Comparison of ENCODE assay signal across 24 mouse cellular contexts in genomic region chr8:85533434-85533833, GRCm38 (mm10). TPM values are rescaled to one million over a fixed set of nuclear protein-coding genes. Genes with fewer than 3 reads are reported as not detected.
A peak's percentile ranks its signal among the peaks of the same experiment; 100 is the strongest.
DNase-seq lines count a peak whose midpoint lies in the region; ATAC-seq and TF ChIP-seq lines count a peak whose summit lies in the region.
"Had no signal": no experiment of that assay in that cellular context is flagged by ENCODE, and none has a peak within 500 bp of the region (broad histone marks: within the 10 kb centered on the region; RNA-seq: fewer than 3 reads in every experiment).

No protein-coding gene starts in this region.

- no peak overlapping the region for H3K9ac ChIP-seq in embryonic facial prominence, embryonic 15.5 days
- no peak overlapping the region for H3K9ac ChIP-seq in liver, adult 2 months (ENCODE audit: low read depth, low read length)
- no peak overlapping the region for H3K9ac ChIP-seq in lung, postnatal 0 days (replicated peaks; ENCODE audit: low read depth)
- H3K9ac ChIP-seq in stomach, postnatal 0 days (ENCODE audit: low read length): no peak overlapping the region
- H3K9ac ChIP-seq: embryonic facial prominence, embryonic 13.5 days; heart, embryonic 12.5 days; hindbrain, embryonic 14.5 days had no signal

- TF ChIP-seq CTCF in liver, adult 2 months (IDR thresholded peaks at IDR 0.05; ENCODE audit: low read depth, low read length): no peak
- TF ChIP-seq CTCF in lung, postnatal 0 days (IDR thresholded peaks at IDR 0.05): no peak
- no peak for TF ChIP-seq CTCF in stomach, postnatal 0 days (IDR thresholded peaks at IDR 0.05; ENCODE audit: low read depth)

- H3K27ac ChIP-seq in embryonic facial prominence, embryonic 15.5 days (replicated peaks): peak overlapping the region; percentile 51; the same call in 1 of the 2 replicates
- H3K27ac ChIP-seq in embryonic facial prominence, embryonic 10.5 days (replicated peaks): no peak overlapping the region
- H3K27ac ChIP-seq in liver, adult 2 months (replicated peaks; ENCODE audit: insufficient read depth, low read depth, low read length): no peak overlapping the region
- H3K27ac ChIP-seq in lung, postnatal 0 days (ENCODE audit: low read length): 0 out of 2 replicates have a peak overlapping the region, but pooled peaks have one; percentile 43
- peak overlapping the region; percentile 70 for H3K27ac ChIP-seq in stomach, postnatal 0 days (replicated peaks)
- H3K27ac ChIP-seq: embryonic facial prominence, embryonic 13.5 days; forebrain, embryonic 10.5 days; heart, adult 2 months; hindbrain, embryonic 10.5 days; hindbrain, embryonic 14.5 days had no signal

- no peak for TF ChIP-seq EP300 in lung, postnatal 0 days (IDR thresholded peaks at IDR 0.05)
- no peak for TF ChIP-seq EP300 in stomach, postnatal 0 days (optimal IDR thresholded peaks at IDR 0.05)

- no peak for ATAC-seq in embryonic facial prominence, embryonic 15.5 days (ENCODE audit: insufficient number of reproducible peaks, low FRiP score, low TSS enrichment, low read depth)
- peak; percentile 50; the same call in 1 of the 2 replicates for ATAC-seq in lung, postnatal 0 days
- no peak for ATAC-seq in stomach, postnatal 0 days (ENCODE audit: low FRiP score, low TSS enrichment)
- ATAC-seq: activated CD4-positive, CD25-positive, alpha-beta regulatory T cell, adult 4 months; CD4-positive, CD25-positive, alpha-beta regulatory T cell, adult 4 months; forebrain, embryonic 14.5 days; Patski had no signal

- H3K79me2 ChIP-seq in liver, adult 2 months (ENCODE audit: control insufficient read depth, insufficient read depth, low read length): no peaks in the 10 kb centered on the region

- TF ChIP-seq POLR2A in liver, adult 2 months (IDR thresholded peaks at IDR 0.05; ENCODE audit: extremely low read depth, insufficient read depth, low read length): no peak

- no peaks in the 10 kb centered on the region for H3K27me3 ChIP-seq in embryonic facial prominence, embryonic 15.5 days
- no peaks in the 10 kb centered on the region for H3K27me3 ChIP-seq in embryonic facial prominence, embryonic 10.5 days (replicated peaks; ENCODE audit: low read depth, poor library complexity, severe bottlenecking)
- H3K27me3 ChIP-seq in liver, adult 2 months (ENCODE audit: control insufficient read depth, insufficient read depth, low read length): no peaks in the 10 kb centered on the region
- no peaks in the 10 kb centered on the region for H3K27me3 ChIP-seq in lung, postnatal 0 days (replicated peaks; ENCODE audit: insufficient read depth, low read length)
- H3K27me3 ChIP-seq in stomach, postnatal 0 days (ENCODE audit: control insufficient read depth, insufficient read depth, low read length): no peaks in the 10 kb centered on the region
- H3K27me3 ChIP-seq: embryonic facial prominence, embryonic 13.5 days; heart, embryonic 12.5 days; Patski had no signal

- 91% methylated on average over 2 of the region's 2 CpGs for WGBS in embryonic facial prominence, embryonic 15.5 days
- WGBS in embryonic facial prominence, embryonic 10.5 days: 92% methylated on average over 2 of the region's 2 CpGs
- WGBS in liver, adult 2 months: 20% methylated on average over 2 of the region's 2 CpGs
- WGBS in lung, postnatal 0 days: 51% methylated on average over 2 of the region's 2 CpGs
- WGBS in stomach, postnatal 0 days: 56% methylated on average over 2 of the region's 2 CpGs

- H3K4me3 ChIP-seq in embryonic facial prominence, embryonic 15.5 days (replicated peaks): no peak overlapping the region
- H3K4me3 ChIP-seq in embryonic facial prominence, embryonic 10.5 days: no peak overlapping the region
- no peak overlapping the region for H3K4me3 ChIP-seq in liver, adult 2 months (ENCODE audit: insufficient read depth, low read depth, low read length)
- H3K4me3 ChIP-seq in lung, postnatal 0 days (ENCODE audit: low read depth, low read length): no peak overlapping the region
- no peak overlapping the region for H3K4me3 ChIP-seq in stomach, postnatal 0 days (ENCODE audit: low read depth, low read length)
- H3K4me3 ChIP-seq: embryonic facial prominence, embryonic 13.5 days; erythroblast, embryonic 14.5 days; forebrain, embryonic 10.5 days; heart, adult 2 months; heart, embryonic 12.5 days; hindbrain, embryonic 10.5 days had no signal

- H3K4me1 ChIP-seq in embryonic facial prominence, embryonic 15.5 days: no peaks in the 10 kb centered on the region
- no peaks in the 10 kb centered on the region for H3K4me1 ChIP-seq in embryonic facial prominence, embryonic 10.5 days
- H3K4me1 ChIP-seq in liver, adult 2 months (ENCODE audit: control insufficient read depth, insufficient read depth, low read length): peaks cover 6% of the 10 kb centered on the region
- H3K4me1 ChIP-seq in lung, postnatal 0 days (ENCODE audit: insufficient read depth, low read depth, low read length): no peaks in the 10 kb centered on the region
- no peaks in the 10 kb centered on the region for H3K4me1 ChIP-seq in stomach, postnatal 0 days (replicated peaks; ENCODE audit: control insufficient read depth, insufficient read depth)
- H3K4me1 ChIP-seq: embryonic facial prominence, embryonic 13.5 days; forebrain, embryonic 10.5 days; heart, embryonic 12.5 days; hindbrain, embryonic 10.5 days had no signal

- no peaks in the 10 kb centered on the region for H3K9me3 ChIP-seq in embryonic facial prominence, embryonic 15.5 days (replicated peaks)
- H3K9me3 ChIP-seq in embryonic facial prominence, embryonic 10.5 days: no peaks in the 10 kb centered on the region
- H3K9me3 ChIP-seq in lung, postnatal 0 days (ENCODE audit: low read length): no peaks in the 10 kb centered on the region
- H3K9me3 ChIP-seq in stomach, postnatal 0 days (ENCODE audit: control insufficient read depth, low read length): no peaks in the 10 kb centered on the region
- H3K9me3 ChIP-seq: embryonic facial prominence, embryonic 13.5 days; forebrain, embryonic 10.5 days; hindbrain, embryonic 10.5 days had no signal

- no peak for DNase-seq in embryonic facial prominence, embryonic 10.5 days (ENCODE audit: low spot score)
- peak; percentile 63 for DNase-seq in liver, adult 2 months (ENCODE audit: extremely low read depth, low read depth, low spot score)
- no peak for DNase-seq in liver
- peak; percentile 53 for DNase-seq in lung, postnatal 0 days (ENCODE audit: low spot score)
- DNase-seq in lung, adult 18-20 months: no peak
- DNase-seq in stomach, postnatal 0 days (ENCODE audit: low spot score): no peak
- DNase-seq: adrenal gland, postnatal 14 days; B cell, adult 2 months; cerebellum, adult 11-12 months; cerebellum, adult 9-10 months; cerebellum, postnatal 25 days; gastrocnemius, postnatal 14 days; heart, adult 2 months had no signal

- no peak overlapping the region for H3K4me2 ChIP-seq in embryonic facial prominence, embryonic 15.5 days (replicated peaks)
- H3K4me2 ChIP-seq in lung, postnatal 0 days (replicated peaks; ENCODE audit: low read depth, low read length): no peak overlapping the region
- no peak overlapping the region for H3K4me2 ChIP-seq in stomach, postnatal 0 days (replicated peaks; ENCODE audit: low read depth)
- H3K4me2 ChIP-seq: embryonic facial prominence, embryonic 13.5 days; heart, embryonic 12.5 days; hindbrain, embryonic 14.5 days had no signal

- peaks cover 34% of the 10 kb centered on the region for H3K36me3 ChIP-seq in embryonic facial prominence, embryonic 15.5 days
- H3K36me3 ChIP-seq in embryonic facial prominence, embryonic 10.5 days (replicated peaks): peaks cover 69% of the 10 kb centered on the region
- peaks cover 30% of the 10 kb centered on the region for H3K36me3 ChIP-seq in liver, adult 2 months (ENCODE audit: control insufficient read depth, insufficient read depth, low read length)
- peaks cover 9% of the 10 kb centered on the region; the same call in 1 of the 2 replicates for H3K36me3 ChIP-seq in lung, postnatal 0 days (ENCODE audit: insufficient read depth, low read length)
- peaks cover 5% of the 10 kb centered on the region for H3K36me3 ChIP-seq in stomach, postnatal 0 days (ENCODE audit: control insufficient read depth, insufficient read depth, low read length)

RNA-seq across cellular contexts. Expression of gene Dnaja2, which starts 21.7 kb away (rescaled TPM):
- 136 and 146 TPM in 2 replicates for polyA plus RNA-seq in embryonic facial prominence, embryonic 15.5 days (2015; fragmentation: Nextera tagmentation; extraction: Ambion mirVana)
- 198 and 212 TPM in 2 replicates for polyA plus RNA-seq in embryonic facial prominence, embryonic 10.5 days (2016; fragmentation: Nextera tagmentation; extraction: Ambion mirVana)
- total RNA-seq in liver, adult 2 months (2014; rRNA removed): 53.1 and 65.8 TPM in 2 replicates
- 10.4 and 15.3 TPM in 2 replicates for polyA plus RNA-seq in liver, adult 2 months (2012; rRNA removed)
- 95.7 and 107 TPM in 2 replicates for polyA plus RNA-seq in lung, postnatal 0 days (2015; fragmentation: Nextera tagmentation; extraction: Ambion mirVana)
- 90.4 and 98.1 TPM in 2 replicates for polyA plus RNA-seq in stomach, postnatal 0 days (2015; fragmentation: Nextera tagmentation; extraction: Ambion mirVana)

RNA-seq across cellular contexts. Expression of gene Gpt2, which starts 41.1 kb away (rescaled TPM):
- polyA plus RNA-seq in embryonic facial prominence, embryonic 15.5 days (2015; fragmentation: Nextera tagmentation; extraction: Ambion mirVana): 32.2 and 34.2 TPM in 2 replicates
- polyA plus RNA-seq in embryonic facial prominence, embryonic 10.5 days (2016; fragmentation: Nextera tagmentation; extraction: Ambion mirVana): 47.8 and 48.7 TPM in 2 replicates
- 345 and 351 TPM in 2 replicates for total RNA-seq in liver, adult 2 months (2014; rRNA removed)
- 135 and 180 TPM in 2 replicates for polyA plus RNA-seq in liver, adult 2 months (2012; rRNA removed)
- polyA plus RNA-seq in lung, postnatal 0 days (2015; fragmentation: Nextera tagmentation; extraction: Ambion mirVana): 4.6 and 6.7 TPM in 2 replicates
- polyA plus RNA-seq in stomach, postnatal 0 days (2015; fragmentation: Nextera tagmentation; extraction: Ambion mirVana): 32.7 and 37.6 TPM in 2 replicates
- polyA plus RNA-seq: erythroblast, embryonic 14.5 days had no signal

Comparison
In these comparisons a context has a peak if more than half of its experiments do, and no peak if none do; other contexts are left out.
1. H3K27ac ChIP-seq: peak in embryonic facial prominence, embryonic 15.5 days (single experiment), lung, postnatal 0 days (single experiment) and stomach, postnatal 0 days (single experiment); none in embryonic facial prominence, embryonic 10.5 days (single experiment) and liver, adult 2 months (single experiment).
2. DNase-seq: peak in liver, adult 2 months (single experiment) and lung, postnatal 0 days (single experiment); none in embryonic facial prominence, embryonic 10.5 days (single experiment), liver (single experiment), lung, adult 18-20 months (0 of 2) and stomach, postnatal 0 days (single experiment).